ENCODE assay signal across 25 mouse cellular contexts in the genomic region with DNA sequence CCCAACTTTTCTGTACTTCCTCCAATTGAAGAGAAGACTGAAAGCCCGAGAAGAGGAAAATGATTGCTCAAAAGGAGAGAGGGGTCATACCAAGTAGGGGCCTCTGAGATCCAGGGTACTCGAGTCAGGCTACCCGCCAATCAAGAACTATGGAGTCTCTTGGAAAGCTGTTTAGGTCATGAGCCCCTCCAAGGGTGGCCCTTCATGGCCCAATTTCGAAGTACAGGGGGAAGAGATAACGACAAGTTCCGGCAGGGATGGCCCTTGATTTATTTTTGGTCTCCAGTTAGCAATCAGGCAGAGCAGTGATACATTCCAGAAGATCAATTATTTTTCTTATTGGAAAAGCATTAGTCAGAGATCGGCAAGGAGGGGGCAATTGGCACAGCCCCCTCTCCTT. TPM values are rescaled to one million over a fixed set of nuclear protein-coding genes. Genes with fewer than 3 reads are reported as not detected.
DNase-seq lines count a peak whose midpoint lies in the region; ATAC-seq lines count a peak whose summit lies in the region.
"Had no signal": no experiment of that assay in that cellular context is flagged by ENCODE, and none has a peak within 500 bp of the region (broad histone marks: within the 10 kb centered on the region; RNA-seq: fewer than 3 reads in every experiment).

No protein-coding gene starts in this region.

- no peaks in the 10 kb centered on the region for H3K9me3 ChIP-seq in intestine, embryonic 15.5 days
- H3K9me3 ChIP-seq in limb, embryonic 12.5 days: no peaks in the 10 kb centered on the region
- no peaks in the 10 kb centered on the region for H3K9me3 ChIP-seq in stomach, embryonic 16.5 days (replicated peaks; ENCODE audit: control insufficient read depth, low read length)
- H3K9me3 ChIP-seq: embryonic facial prominence, embryonic 10.5 days; forebrain, embryonic 15.5 days; hindbrain, embryonic 13.5 days; liver, embryonic 15.5 days had no signal

- DNase-seq in kidney, postnatal 10 days: peak; percentile 22
- no peak for DNase-seq in kidney, postnatal 14 days
- no peak for DNase-seq in ovary, postnatal 14 days (ENCODE audit: low spot score)
- DNase-seq in heart, postnatal 36 days: no peak
- DNase-seq: cerebellum, adult 2 months; gastrocnemius, postnatal 36 days; layer of hippocampus, postnatal 36 days; left cerebral cortex, postnatal 4 days; midbrain, embryonic 14.5 days; retina, postnatal 1 day; thymus, postnatal 14 days had no signal

- H3K4me1 ChIP-seq in intestine, embryonic 15.5 days (replicated peaks): no peaks in the 10 kb centered on the region
- H3K4me1 ChIP-seq in limb, embryonic 12.5 days (replicated peaks): peaks cover 22% of the 10 kb centered on the region
- 0 out of 2 replicates have a peak, but pooled peaks cover 5% of the 10 kb centered on the region for H3K4me1 ChIP-seq in stomach, embryonic 16.5 days (ENCODE audit: control insufficient read depth, insufficient read depth, low read length)
- H3K4me1 ChIP-seq: liver, embryonic 15.5 days had no signal

- H3K27ac ChIP-seq in intestine, embryonic 15.5 days: no peak overlapping the region
- no peak overlapping the region for H3K27ac ChIP-seq in limb, embryonic 12.5 days
- H3K27ac ChIP-seq in stomach, embryonic 16.5 days (ENCODE audit: low read length): no peak overlapping the region
- H3K27ac ChIP-seq: embryonic facial prominence, embryonic 10.5 days; forebrain, embryonic 15.5 days; hindbrain, embryonic 13.5 days; liver, embryonic 15.5 days had no signal

- H3K36me3 ChIP-seq in intestine, embryonic 15.5 days: no peaks in the 10 kb centered on the region
- H3K36me3 ChIP-seq in limb, embryonic 12.5 days: no peaks in the 10 kb centered on the region
- no peaks in the 10 kb centered on the region for H3K36me3 ChIP-seq in stomach, embryonic 16.5 days (ENCODE audit: control insufficient read depth, insufficient read depth, low read length)
- H3K36me3 ChIP-seq: embryonic facial prominence, embryonic 10.5 days; forebrain, embryonic 15.5 days; hindbrain, embryonic 13.5 days; liver, embryonic 15.5 days had no signal

- ATAC-seq in intestine, embryonic 15.5 days: no peak
- no peak for ATAC-seq in limb, embryonic 12.5 days (ENCODE audit: insufficient number of reproducible peaks, insufficient read depth, low FRiP score, low TSS enrichment, low read depth)
- ATAC-seq in stomach, embryonic 16.5 days (ENCODE audit: insufficient read depth, low FRiP score): no peak
- ATAC-seq: CD4-positive, CD25-positive, alpha-beta regulatory T cell, adult 4 months; forebrain, embryonic 15.5 days; lung, postnatal 0 days had no signal

- peak overlapping the region; percentile 58 for H3K4me2 ChIP-seq in intestine, embryonic 15.5 days (replicated peaks)
- peak overlapping the region; percentile 30; the same call in 1 of the 2 replicates for H3K4me2 ChIP-seq in limb, embryonic 12.5 days
- peak overlapping the region; percentile 46; the same call in 1 of the 2 replicates for H3K4me2 ChIP-seq in stomach, embryonic 16.5 days (ENCODE audit: low read depth, low read length)
- H3K4me2 ChIP-seq: forebrain, embryonic 15.5 days; hindbrain, embryonic 13.5 days; liver, embryonic 15.5 days had no signal

- 14% methylated on average over 7 of the region's 7 CpGs for whole genome bisulfite sequencing in intestine, embryonic 15.5 days
- WGBS in limb, embryonic 12.5 days: 5% methylated on average over 7 of the region's 7 CpGs
- 16% methylated on average over 7 of the region's 7 CpGs for WGBS in stomach, embryonic 16.5 days

- H3K4me3 ChIP-seq in intestine, embryonic 15.5 days (replicated peaks): peak overlapping the region; percentile 34
- no peak overlapping the region for H3K4me3 ChIP-seq in limb, embryonic 12.5 days (replicated peaks)
- peak overlapping the region; percentile 1; the same call in 1 of the 2 replicates for H3K4me3 ChIP-seq in stomach, embryonic 16.5 days (replicated peaks; ENCODE audit: low read length)
- H3K4me3 ChIP-seq: embryonic facial prominence, embryonic 10.5 days; erythroblast, embryonic 14.5 days; forebrain, embryonic 15.5 days; hindbrain, embryonic 13.5 days; liver, embryonic 15.5 days had no signal

- intact Hi-C loops in heart, postnatal 36 days (cut with DNase I): no loop called here

- 0 out of 2 replicates have a peak overlapping the region, but pooled peaks have one; percentile 44 for H3K9ac ChIP-seq in intestine, embryonic 15.5 days
- H3K9ac ChIP-seq in limb, embryonic 12.5 days (replicated peaks): no peak overlapping the region
- no peak overlapping the region for H3K9ac ChIP-seq in stomach, embryonic 16.5 days (ENCODE audit: low read length)
- H3K9ac ChIP-seq: forebrain, embryonic 15.5 days; hindbrain, embryonic 13.5 days; liver, embryonic 15.5 days had no signal

- H3K27me3 ChIP-seq in intestine, embryonic 15.5 days (replicated peaks): peaks cover 84% of the 10 kb centered on the region
- H3K27me3 ChIP-seq in limb, embryonic 12.5 days: peaks cover 96% of the 10 kb centered on the region
- peaks cover 87% of the 10 kb centered on the region for H3K27me3 ChIP-seq in stomach, embryonic 16.5 days (ENCODE audit: control insufficient read depth, insufficient read depth, low read length)

RNA-seq across cellular contexts. Expression of gene Hoxc8, which starts 1.4 kb away (rescaled TPM):
- polyA plus RNA-seq in intestine, embryonic 15.5 days (2015; fragmentation: Nextera tagmentation; extraction: Ambion mirVana): 6.2 and 7.0 TPM in 2 replicates
- 3.9 and 4.0 TPM in 2 replicates for polyA plus RNA-seq in limb, embryonic 12.5 days (2016; fragmentation: Nextera tagmentation; extraction: Ambion mirVana)
- polyA plus RNA-seq in stomach, embryonic 16.5 days (2015; fragmentation: Nextera tagmentation; extraction: Ambion mirVana): 2.0 and 2.5 TPM in 2 replicates
- not detected for total RNA-seq in heart, postnatal 36 days (2021)
- total RNA-seq: layer of hippocampus, postnatal 36 days; left cerebral cortex, postnatal 4 days; megakaryocyte progenitor cell, adult 5-6 weeks had no signal
- polyA plus RNA-seq: brain, embryonic 14.5 days; cerebellum, adult 2 months; embryonic facial prominence, embryonic 10.5 days; erythroblast, embryonic 14.5 days; forebrain, embryonic 15.5 days; heart, postnatal 0 days; lung, postnatal 0 days; midbrain, embryonic 14.5 days had no signal

RNA-seq across cellular contexts. Expression of gene Hoxc6, which starts 6.3 kb away (rescaled TPM):
- polyA plus RNA-seq in intestine, embryonic 15.5 days (2015; fragmentation: Nextera tagmentation; extraction: Ambion mirVana): 5.7 and 6.1 TPM in 2 replicates
- 3.9 and 4.4 TPM in 2 replicates for polyA plus RNA-seq in limb, embryonic 12.5 days (2016; fragmentation: Nextera tagmentation; extraction: Ambion mirVana)
- polyA plus RNA-seq in stomach, embryonic 16.5 days (2015; fragmentation: Nextera tagmentation; extraction: Ambion mirVana): 3.3 and 3.8 TPM in 2 replicates
- under 1 TPM in 1 of 2 experiments, not detected in 1; 0.25 TPM for total RNA-seq in heart, postnatal 36 days (2021)
- total RNA-seq: layer of hippocampus, postnatal 36 days; left cerebral cortex, postnatal 4 days; megakaryocyte progenitor cell, adult 5-6 weeks had no signal
- polyA plus RNA-seq: CD4-positive, CD25-positive, alpha-beta regulatory T cell, adult 4 months; embryonic facial prominence, embryonic 10.5 days; erythroblast, embryonic 14.5 days; forebrain, embryonic 15.5 days; heart, postnatal 0 days; lung, postnatal 0 days; midbrain, embryonic 14.5 days had no signal

RNA-seq across cellular contexts. Expression of gene Hoxc9, which starts 15.5 kb away (rescaled TPM):
- 1.3 and 1.4 TPM in 2 replicates for polyA plus RNA-seq in intestine, embryonic 15.5 days (2015; fragmentation: Nextera tagmentation; extraction: Ambion mirVana)
- 3.6 TPM in 2 replicates for polyA plus RNA-seq in limb, embryonic 12.5 days (2016; fragmentation: Nextera tagmentation; extraction: Ambion mirVana)
- polyA plus RNA-seq in stomach, embryonic 16.5 days (2015; fragmentation: Nextera tagmentation; extraction: Ambion mirVana): not detected in 2 replicates
- not detected for total RNA-seq in heart, postnatal 36 days (2021)
- total RNA-seq: layer of hippocampus, postnatal 36 days; left cerebral cortex, postnatal 4 days; megakaryocyte progenitor cell, adult 5-6 weeks had no signal
- polyA plus RNA-seq: brain, embryonic 14.5 days; CD4-positive, CD25-positive, alpha-beta regulatory T cell, adult 4 months; cerebellum, adult 2 months; embryonic facial prominence, embryonic 10.5 days; erythroblast, embryonic 14.5 days; forebrain, embryonic 15.5 days; heart, postnatal 0 days; liver, embryonic 15.5 days; lung, postnatal 0 days; midbrain, embryonic 14.5 days; stomach, embryonic 14.5 days had no signal

RNA-seq across cellular contexts. Expression of gene Hoxc5, which starts 24.5 kb away (rescaled TPM):
- polyA plus RNA-seq in intestine, embryonic 15.5 days (2015; fragmentation: Nextera tagmentation; extraction: Ambion mirVana): 7.7 and 10.1 TPM in 2 replicates
- polyA plus RNA-seq in limb, embryonic 12.5 days (2016; fragmentation: Nextera tagmentation; extraction: Ambion mirVana): 6.3 and 12.2 TPM in 2 replicates
- 17.5 and 19.4 TPM in 2 replicates for polyA plus RNA-seq in stomach, embryonic 16.5 days (2015; fragmentation: Nextera tagmentation; extraction: Ambion mirVana)
- not detected for total RNA-seq in heart, postnatal 36 days (2021)
- total RNA-seq: layer of hippocampus, postnatal 36 days; left cerebral cortex, postnatal 4 days; megakaryocyte progenitor cell, adult 5-6 weeks had no signal
- polyA plus RNA-seq: CD4-positive, CD25-positive, alpha-beta regulatory T cell, adult 4 months; erythroblast, embryonic 14.5 days; forebrain, embryonic 15.5 days; heart, postnatal 0 days; lung, postnatal 0 days had no signal

RNA-seq across cellular contexts. Expression of gene Hoxc10, which starts 25.2 kb away (rescaled TPM):
- polyA plus RNA-seq in intestine, embryonic 15.5 days (2015; fragmentation: Nextera tagmentation; extraction: Ambion mirVana): 1.9 and 2.6 TPM in 2 replicates
- polyA plus RNA-seq in limb, embryonic 12.5 days (2016; fragmentation: Nextera tagmentation; extraction: Ambion mirVana): 20.7 and 21.2 TPM in 2 replicates
- 0.06 TPM in 1 of 2 replicates, not detected in the other for polyA plus RNA-seq in stomach, embryonic 16.5 days (2015; fragmentation: Nextera tagmentation; extraction: Ambion mirVana)
- total RNA-seq in heart, postnatal 36 days (2021): not detected
- total RNA-seq: layer of hippocampus, postnatal 36 days; left cerebral cortex, postnatal 4 days; megakaryocyte progenitor cell, adult 5-6 weeks had no signal
- polyA plus RNA-seq: brain, embryonic 14.5 days; CD4-positive, CD25-positive, alpha-beta regulatory T cell, adult 4 months; cerebellum, adult 2 months; embryonic facial prominence, embryonic 10.5 days; erythroblast, embryonic 14.5 days; forebrain, embryonic 15.5 days; heart, postnatal 0 days; hindbrain, embryonic 13.5 days; liver, embryonic 15.5 days; lung, postnatal 0 days; midbrain, embryonic 14.5 days; stomach, embryonic 14.5 days had no signal
